27 mouse cellular contexts compared by ENCODE assay signal in the genomic region with DNA sequence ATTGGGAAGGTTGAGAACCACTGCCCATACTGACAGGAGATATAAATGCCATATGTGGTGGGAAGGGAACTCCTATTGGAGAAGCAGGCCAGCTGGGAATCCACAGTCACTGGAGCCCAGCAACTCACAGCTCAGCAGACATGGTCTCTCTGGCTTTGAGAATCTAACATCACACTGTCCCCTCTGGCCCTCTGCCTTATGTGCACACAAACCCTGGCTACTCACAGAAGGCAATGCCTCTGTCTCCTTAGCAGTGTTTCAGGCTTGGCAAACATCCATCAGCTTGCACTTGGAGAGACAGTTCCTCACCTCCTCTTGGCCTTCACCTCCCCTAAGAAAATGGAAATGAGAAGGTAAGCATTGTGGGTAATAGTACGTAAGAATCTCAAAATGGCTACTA.
"Had no signal": no experiment of that assay in that cellular context is flagged by ENCODE, and none has a peak within 500 bp of the region (broad histone marks: within the 10 kb centered on the region; RNA-seq: fewer than 3 reads in every experiment).

No protein-coding gene starts in this region.

- H3K9me3 ChIP-seq: heart, embryonic 10.5 days; heart, embryonic 13.5 days; heart, embryonic 15.5 days; hindbrain, embryonic 10.5 days; hindbrain, embryonic 12.5 days; intestine, embryonic 15.5 days; limb, embryonic 10.5 days; limb, embryonic 12.5 days; liver, embryonic 12.5 days had no signal

- DNase-seq: gastrocnemius, adult 2 months; gastrocnemius, postnatal 10 days; gastrocnemius, postnatal 25 days; heart, adult 2 months; heart, postnatal 14 days; heart, postnatal 36 days; kidney, adult 18-20 months; kidney, adult 8-10 months; kidney, postnatal 10 days; kidney, postnatal 25 days; kidney, postnatal 4 days had no signal

- H3K4me3 ChIP-seq: gastrocnemius, adult 2 months; heart, adult 2 months; heart, embryonic 10.5 days; heart, embryonic 13.5 days; heart, embryonic 15.5 days; hindbrain, embryonic 10.5 days; hindbrain, embryonic 12.5 days; intestine, embryonic 15.5 days; layer of hippocampus, adult 2 months; left cerebral cortex, adult 2 months; limb, embryonic 10.5 days; limb, embryonic 12.5 days; liver, embryonic 12.5 days had no signal

- H3K27me3 ChIP-seq: heart, embryonic 15.5 days; hindbrain, embryonic 12.5 days; intestine, embryonic 15.5 days; limb, embryonic 12.5 days; liver, embryonic 12.5 days had no signal

- H3K36me3 ChIP-seq: heart, embryonic 10.5 days; heart, embryonic 13.5 days; heart, embryonic 15.5 days; hindbrain, embryonic 10.5 days; hindbrain, embryonic 12.5 days; intestine, embryonic 15.5 days; limb, embryonic 10.5 days; limb, embryonic 12.5 days; liver, embryonic 12.5 days had no signal

- H3K27ac ChIP-seq: gastrocnemius, adult 2 months; heart, adult 2 months; heart, embryonic 10.5 days; heart, embryonic 13.5 days; heart, embryonic 15.5 days; hindbrain, embryonic 10.5 days; hindbrain, embryonic 12.5 days; hindbrain, embryonic 14.5 days; intestine, embryonic 15.5 days; layer of hippocampus, adult 2 months; left cerebral cortex, adult 2 months; limb, embryonic 10.5 days; limb, embryonic 12.5 days; liver, embryonic 12.5 days; liver, embryonic 14.5 days had no signal

- H3K9ac ChIP-seq: heart, embryonic 13.5 days; heart, embryonic 15.5 days; hindbrain, embryonic 12.5 days; hindbrain, embryonic 14.5 days; intestine, embryonic 15.5 days; limb, embryonic 12.5 days; liver, embryonic 12.5 days; liver, embryonic 14.5 days had no signal

- ATAC-seq: hindbrain, embryonic 16.5 days; inflammation-experienced regulatory T-cells, adult 6 months; intestine, embryonic 15.5 days; intestine, postnatal 0 days; liver, embryonic 12.5 days had no signal

- H3K4me2 ChIP-seq: heart, embryonic 13.5 days; heart, embryonic 15.5 days; hindbrain, embryonic 12.5 days; hindbrain, embryonic 14.5 days; intestine, embryonic 15.5 days; limb, embryonic 12.5 days; liver, embryonic 12.5 days had no signal

- H3K4me1 ChIP-seq: heart, embryonic 15.5 days; liver, embryonic 12.5 days had no signal
